Mouse (Mus musculus): ENCODE results near the gene E2f7. TPM values are rescaled to one million over a fixed set of nuclear protein-coding genes. Genes with fewer than 3 reads are reported as not detected.
A peak's percentile ranks its signal among the peaks of the same experiment; 100 is the strongest.

E2f7 gene
- polyA plus RNA-seq (2015; fragmentation: Nextera tagmentation; extraction: Ambion mirVana), result 31.8 and 34.1 TPM in 2 replicates

DNA sequence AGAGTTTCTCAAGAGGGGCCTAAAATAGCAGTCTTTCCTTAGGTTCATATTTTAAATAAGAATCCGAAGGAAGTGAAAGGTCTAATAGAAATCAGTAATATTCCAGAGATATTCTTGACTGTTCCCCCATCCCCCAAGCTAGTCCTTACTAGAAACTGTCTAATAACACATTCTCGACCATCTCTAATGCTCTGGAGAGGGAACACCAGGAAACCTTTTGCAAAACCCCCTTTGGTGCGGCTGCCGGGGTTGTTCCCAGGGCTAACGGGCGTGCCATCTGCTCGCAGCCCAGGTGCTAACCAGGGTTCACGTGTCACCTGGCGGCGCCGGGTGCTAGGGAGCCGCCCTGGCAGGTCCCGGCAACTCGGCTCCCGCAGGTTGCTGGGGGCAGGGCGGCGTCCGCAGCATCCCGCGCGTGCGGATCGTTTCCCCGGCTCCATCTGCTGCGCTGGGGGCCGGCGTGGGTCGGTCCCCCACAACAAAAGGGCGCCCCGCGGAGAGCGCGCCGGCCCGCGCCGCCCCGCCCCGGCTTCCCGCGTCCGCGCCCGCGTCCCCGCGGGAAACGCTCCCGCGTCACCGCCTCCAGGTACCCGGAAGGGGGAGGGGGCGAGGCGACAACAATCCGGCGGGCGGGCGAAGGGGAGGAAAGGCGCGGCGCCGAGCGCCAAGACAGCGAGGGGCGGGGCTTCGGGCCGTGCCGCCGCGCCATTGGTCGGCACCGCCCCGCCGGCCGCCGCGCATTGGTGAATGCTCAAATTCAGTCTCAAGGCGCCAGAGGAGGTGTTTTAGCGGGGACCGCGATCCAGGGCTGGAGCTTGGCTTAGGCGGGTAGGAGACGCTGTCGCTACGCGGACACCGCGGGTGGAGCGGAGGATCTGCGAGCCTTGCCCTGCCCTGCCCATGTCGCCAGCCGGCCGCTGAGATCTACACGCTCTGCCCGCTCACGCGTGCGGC, at the start of gene E2f7:
Gene E2f7, plus strand, starts transcription at position 754 of the 954 bp plus-strand sequence.
- peak; percentile 97 for ATAC-seq (ENCODE audit: low read depth)
- Histone ChIP-seq H3K4me2 (ENCODE audit: low read depth, low read length) (peak within 1 kb of the TSS; percentile 95), H3K4me3 (ENCODE audit: low read length) (peak within 1 kb of the TSS; percentile 95), H3K9me3 (ENCODE audit: control insufficient read depth, low read length) (no peaks in the 10 kb centered on the region), H3K4me1 (replicated peaks; ENCODE audit: control insufficient read depth, insufficient read depth, low read length) (peaks cover 23% of the 10 kb centered on the region), H3K36me3 (ENCODE audit: control insufficient read depth, insufficient read depth, low read length) (peaks cover 10% of the 10 kb centered on the region), H3K27ac (ENCODE audit: low read length) (peak within 1 kb of the TSS; percentile 90), H3K9ac (ENCODE audit: low read length) (peak within 1 kb of the TSS; percentile 95), H3K27me3 (ENCODE audit: control insufficient read depth, insufficient read depth, low read depth, low read length) (no peaks in the 10 kb centered on the region)
- WGBS, result under 1% methylated on average over 54 of the region's 98 CpGs

DNA sequence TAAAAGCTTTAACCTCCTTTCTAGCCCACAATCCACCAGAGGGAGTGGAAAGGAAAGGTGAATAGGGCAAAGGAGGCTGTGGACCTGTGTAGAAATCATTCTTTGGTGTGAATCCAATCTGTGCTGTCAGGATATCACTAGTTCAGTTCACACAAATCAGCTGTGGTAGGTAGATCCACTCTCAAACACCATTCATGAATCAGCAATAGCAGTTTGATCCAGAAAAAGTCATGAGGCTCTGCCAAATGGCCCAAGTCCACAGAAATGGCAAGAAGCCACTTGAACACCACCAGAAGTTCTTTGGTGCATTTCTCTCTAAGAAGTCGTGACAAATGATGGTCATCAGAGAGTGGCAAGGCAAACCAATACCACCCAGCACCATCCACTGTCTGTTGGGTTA, 44.0 kb upstream of the E2f7 start:
- Histone ChIP-seq H3K36me3 (ENCODE audit: control insufficient read depth, insufficient read depth, low read length) (no peaks in the 10 kb centered on the region), H3K9me3 (ENCODE audit: control insufficient read depth, low read length) (no peaks in the 10 kb centered on the region), H3K4me3 (ENCODE audit: low read length) (no peak overlapping the region), H3K4me2 (ENCODE audit: low read depth, low read length) (no peak overlapping the region), H3K4me1 (replicated peaks; ENCODE audit: control insufficient read depth, insufficient read depth, low read length) (no peaks in the 10 kb centered on the region), H3K9ac (ENCODE audit: low read length) (no peak overlapping the region), H3K27ac (ENCODE audit: low read length) (no peak overlapping the region), H3K27me3 (ENCODE audit: control insufficient read depth, insufficient read depth, low read depth, low read length) (no peaks in the 10 kb centered on the region)
- 75% methylated on average over 1 of the region's 1 CpGs for WGBS
- ATAC-seq (ENCODE audit: low read depth), result no peak

DNA sequence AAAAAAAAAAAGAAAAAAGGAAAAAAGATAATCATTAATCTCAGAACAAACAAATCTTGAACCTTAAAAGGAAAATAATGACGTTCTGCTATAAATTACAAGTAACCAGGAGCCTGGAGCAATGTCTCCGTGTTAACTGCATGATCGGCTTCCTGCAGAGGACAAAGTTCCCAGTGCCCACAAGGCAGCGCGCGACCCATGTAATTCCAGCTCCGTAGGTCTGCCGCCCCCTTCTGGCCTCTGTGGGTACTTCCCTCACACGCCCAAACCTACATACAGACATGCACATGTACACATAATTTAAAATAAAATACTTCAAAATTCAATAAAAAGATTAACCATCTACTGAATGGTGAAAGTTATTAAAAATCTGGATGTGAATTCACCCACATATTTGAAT, 39.6 kb upstream of the E2f7 start:
- WGBS, result 51% methylated on average over 9 of the region's 9 CpGs
- no peak overlapping the region for H3K4me3 ChIP-seq (ENCODE audit: low read length)
- H3K9ac ChIP-seq (ENCODE audit: low read length), result no peak overlapping the region
- ATAC-seq (ENCODE audit: low read depth), result no peak
- H3K9me3 ChIP-seq (ENCODE audit: control insufficient read depth, low read length), result no peaks in the 10 kb centered on the region
- no peaks in the 10 kb centered on the region for H3K36me3 ChIP-seq (ENCODE audit: control insufficient read depth, insufficient read depth, low read length)
- no peaks in the 10 kb centered on the region for H3K27me3 ChIP-seq (ENCODE audit: control insufficient read depth, insufficient read depth, low read depth, low read length)
- no peaks in the 10 kb centered on the region for H3K4me1 ChIP-seq (replicated peaks; ENCODE audit: control insufficient read depth, insufficient read depth, low read length)
- H3K4me2 ChIP-seq (ENCODE audit: low read depth, low read length), result no peak overlapping the region
- H3K27ac ChIP-seq (ENCODE audit: low read length), result no peak overlapping the region

DNA sequence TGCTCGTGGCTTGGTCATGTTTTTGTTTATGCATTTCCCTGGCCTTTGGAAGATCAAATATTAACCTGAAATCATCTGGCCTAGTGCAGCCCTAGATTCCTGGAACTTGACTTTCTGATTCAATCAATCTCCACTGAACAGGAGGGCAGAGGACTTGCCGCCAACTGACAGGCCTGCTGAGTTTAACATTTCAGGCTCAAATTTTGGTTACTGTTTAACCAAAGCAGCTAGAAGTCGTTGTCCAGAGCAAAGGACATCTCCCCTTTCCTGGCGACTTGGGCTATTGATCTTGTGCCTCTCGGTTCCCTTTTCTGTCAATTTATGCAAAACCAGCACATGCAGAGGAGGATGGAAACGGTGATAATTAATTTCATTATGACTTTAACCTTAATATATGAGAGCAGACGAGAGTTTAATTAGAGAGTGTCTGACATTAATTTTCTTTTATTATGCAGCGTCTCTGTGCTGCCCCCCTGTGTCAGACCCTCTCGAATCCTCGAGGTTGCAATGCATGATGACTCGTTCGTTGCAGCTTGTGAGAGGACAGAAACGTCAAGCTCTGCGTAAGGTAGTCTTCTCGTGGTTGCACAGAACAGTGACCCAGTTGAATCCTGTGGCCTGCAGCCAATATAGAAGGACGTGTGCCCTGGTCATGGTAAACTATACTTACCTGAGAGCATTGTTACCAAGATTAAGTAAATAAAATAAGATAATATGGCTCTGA, 37.7 kb upstream of the E2f7 start:
- H3K9ac ChIP-seq (ENCODE audit: low read length), result no peak overlapping the region
- H3K9me3 ChIP-seq (ENCODE audit: control insufficient read depth, low read length), result no peaks in the 10 kb centered on the region
- no peak overlapping the region for H3K4me3 ChIP-seq (ENCODE audit: low read length)
- H3K27ac ChIP-seq (ENCODE audit: low read length), result no peak overlapping the region
- H3K36me3 ChIP-seq (ENCODE audit: control insufficient read depth, insufficient read depth, low read length), result no peaks in the 10 kb centered on the region
- H3K4me1 ChIP-seq (replicated peaks; ENCODE audit: control insufficient read depth, insufficient read depth, low read length), result no peaks in the 10 kb centered on the region
- ATAC-seq (ENCODE audit: low read depth), result no peak
- H3K27me3 ChIP-seq (ENCODE audit: control insufficient read depth, insufficient read depth, low read depth, low read length), result no peaks in the 10 kb centered on the region
- H3K4me2 ChIP-seq (ENCODE audit: low read depth, low read length), result no peak overlapping the region
- 34% methylated on average over 16 of the region's 16 CpGs for WGBS

DNA sequence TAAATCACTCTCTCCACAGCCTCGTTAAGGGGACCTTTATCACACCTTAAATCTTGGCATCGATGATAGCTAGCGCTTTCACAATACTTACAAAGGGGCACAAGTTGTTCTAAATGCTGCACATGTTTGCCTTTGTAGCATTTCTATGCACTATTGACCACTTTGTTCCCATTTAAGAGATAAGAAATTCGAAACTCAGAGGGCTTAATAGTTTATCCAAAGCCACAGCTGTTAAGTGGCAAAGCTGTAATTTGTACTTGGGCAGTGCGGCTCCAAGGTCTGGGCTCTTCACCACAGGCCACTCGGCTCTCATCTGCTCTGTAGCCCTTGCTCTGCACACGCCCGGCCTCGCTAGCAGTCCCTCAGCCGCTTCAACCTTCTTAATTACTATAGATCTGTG, 28.4 kb upstream of the E2f7 start:
- Histone ChIP-seq H3K27ac (ENCODE audit: low read length) (no peak overlapping the region), H3K4me2 (ENCODE audit: low read depth, low read length) (no peak overlapping the region), H3K4me3 (ENCODE audit: low read length) (no peak overlapping the region), H3K9me3 (ENCODE audit: control insufficient read depth, low read length) (no peaks in the 10 kb centered on the region), H3K27me3 (ENCODE audit: control insufficient read depth, insufficient read depth, low read depth, low read length) (no peaks in the 10 kb centered on the region), H3K4me1 (replicated peaks; ENCODE audit: control insufficient read depth, insufficient read depth, low read length) (no peaks in the 10 kb centered on the region), H3K36me3 (ENCODE audit: control insufficient read depth, insufficient read depth, low read length) (no peaks in the 10 kb centered on the region), H3K9ac (ENCODE audit: low read length) (no peak overlapping the region)
- WGBS, result 60% methylated on average over 10 of the region's 10 CpGs
- ATAC-seq (ENCODE audit: low read depth), result no peak

DNA sequence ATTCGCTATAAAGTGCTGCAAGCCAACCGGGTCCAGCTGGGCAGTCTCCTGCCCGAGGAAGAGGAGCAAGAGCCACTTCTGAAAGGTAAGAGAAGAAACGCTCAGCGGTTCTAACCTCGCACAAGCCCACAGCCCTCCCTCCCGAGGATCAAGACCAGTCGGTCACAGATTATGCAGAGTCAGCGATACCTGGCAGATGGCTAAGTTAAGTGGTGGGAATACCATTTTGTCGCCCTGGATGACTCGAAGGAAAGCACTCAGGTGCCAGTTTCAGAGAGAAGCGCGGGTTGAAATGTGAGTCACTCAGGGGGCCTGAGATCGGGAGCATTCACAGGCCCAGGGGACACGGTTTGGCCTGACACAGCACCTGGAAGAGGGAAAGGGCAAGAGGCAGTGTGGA, 18.8 kb upstream of the E2f7 start:
- Histone ChIP-seq H3K9ac (ENCODE audit: low read length) (no peak overlapping the region), H3K27me3 (ENCODE audit: control insufficient read depth, insufficient read depth, low read depth, low read length) (no peaks in the 10 kb centered on the region), H3K4me1 (replicated peaks; ENCODE audit: control insufficient read depth, insufficient read depth, low read length) (no peaks in the 10 kb centered on the region), H3K4me3 (ENCODE audit: low read length) (no peak overlapping the region), H3K4me2 (ENCODE audit: low read depth, low read length) (no peak overlapping the region), H3K9me3 (ENCODE audit: control insufficient read depth, low read length) (no peaks in the 10 kb centered on the region), H3K36me3 (ENCODE audit: control insufficient read depth, insufficient read depth, low read length) (no peaks in the 10 kb centered on the region), H3K27ac (ENCODE audit: low read length) (no peak overlapping the region)
- ATAC-seq (ENCODE audit: low read depth), result no peak
- WGBS, result 75% methylated on average over 15 of the region's 15 CpGs

DNA sequence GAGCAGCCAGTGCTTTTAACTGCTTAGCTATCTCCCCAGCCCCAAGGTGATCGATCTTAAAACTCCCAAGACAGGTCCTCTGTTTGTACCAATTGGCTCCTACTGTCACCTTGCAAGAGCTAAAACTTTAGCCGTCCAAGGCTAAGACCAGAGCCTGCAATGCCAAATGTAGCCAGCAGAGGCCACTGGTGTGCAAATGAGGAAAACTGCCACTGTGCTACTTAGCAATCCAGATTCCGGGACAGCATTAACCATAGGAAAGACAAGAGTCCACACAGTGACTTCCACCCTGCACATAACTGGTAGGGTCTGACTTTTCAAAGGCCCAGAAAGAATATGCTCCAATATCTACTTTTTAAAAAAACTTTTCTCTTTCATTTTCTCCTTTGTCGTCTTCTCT, 17.4 kb upstream of the E2f7 start:
- no peaks in the 10 kb centered on the region for H3K9me3 ChIP-seq (ENCODE audit: control insufficient read depth, low read length)
- WGBS, result 45% methylated on average over 4 of the region's 4 CpGs
- no peak overlapping the region for H3K4me3 ChIP-seq (ENCODE audit: low read length)
- H3K9ac ChIP-seq (ENCODE audit: low read length), result no peak overlapping the region
- H3K4me2 ChIP-seq (ENCODE audit: low read depth, low read length), result no peak overlapping the region
- H3K27me3 ChIP-seq (ENCODE audit: control insufficient read depth, insufficient read depth, low read depth, low read length), result no peaks in the 10 kb centered on the region
- no peak; the same call in 1 of the 2 replicates for ATAC-seq (ENCODE audit: low read depth)
- no peak overlapping the region for H3K27ac ChIP-seq (ENCODE audit: low read length)
- H3K4me1 ChIP-seq (replicated peaks; ENCODE audit: control insufficient read depth, insufficient read depth, low read length), result no peaks in the 10 kb centered on the region
- no peaks in the 10 kb centered on the region for H3K36me3 ChIP-seq (ENCODE audit: control insufficient read depth, insufficient read depth, low read length)

DNA sequence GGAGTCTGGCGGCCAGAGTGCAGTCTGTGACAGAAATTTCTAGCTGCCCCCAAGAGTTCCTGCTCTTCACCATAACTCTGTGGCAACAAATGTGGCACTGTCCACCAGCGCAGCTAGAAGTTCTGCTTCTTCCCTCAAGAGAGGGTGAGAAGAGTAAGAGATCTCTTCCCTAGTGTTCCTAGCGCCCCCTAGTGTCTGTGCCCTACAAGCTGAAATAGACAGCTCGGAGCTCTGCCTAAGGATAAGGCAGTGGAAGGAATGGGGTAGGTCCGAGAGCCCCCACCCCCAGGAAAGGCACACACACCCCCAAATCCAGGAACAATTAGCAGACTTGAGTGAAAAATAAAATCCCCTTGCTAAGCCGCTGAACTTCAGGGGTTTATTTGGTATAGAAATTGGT, 11.9 kb upstream of the E2f7 start:
- H3K36me3 ChIP-seq (ENCODE audit: control insufficient read depth, insufficient read depth, low read length), result no peaks in the 10 kb centered on the region
- H3K9ac ChIP-seq (ENCODE audit: low read length), result no peak overlapping the region
- H3K4me1 ChIP-seq (replicated peaks; ENCODE audit: control insufficient read depth, insufficient read depth, low read length), result no peaks in the 10 kb centered on the region
- no peak overlapping the region for H3K4me3 ChIP-seq (ENCODE audit: low read length)
- H3K9me3 ChIP-seq (ENCODE audit: control insufficient read depth, low read length), result no peaks in the 10 kb centered on the region
- WGBS, result 20% methylated on average over 6 of the region's 6 CpGs
- no peak overlapping the region for H3K4me2 ChIP-seq (ENCODE audit: low read depth, low read length)
- ATAC-seq (ENCODE audit: low read depth), result peak; percentile 59
- no peaks in the 10 kb centered on the region for H3K27me3 ChIP-seq (ENCODE audit: control insufficient read depth, insufficient read depth, low read depth, low read length)
- H3K27ac ChIP-seq (ENCODE audit: low read length), result no peak overlapping the region

DNA sequence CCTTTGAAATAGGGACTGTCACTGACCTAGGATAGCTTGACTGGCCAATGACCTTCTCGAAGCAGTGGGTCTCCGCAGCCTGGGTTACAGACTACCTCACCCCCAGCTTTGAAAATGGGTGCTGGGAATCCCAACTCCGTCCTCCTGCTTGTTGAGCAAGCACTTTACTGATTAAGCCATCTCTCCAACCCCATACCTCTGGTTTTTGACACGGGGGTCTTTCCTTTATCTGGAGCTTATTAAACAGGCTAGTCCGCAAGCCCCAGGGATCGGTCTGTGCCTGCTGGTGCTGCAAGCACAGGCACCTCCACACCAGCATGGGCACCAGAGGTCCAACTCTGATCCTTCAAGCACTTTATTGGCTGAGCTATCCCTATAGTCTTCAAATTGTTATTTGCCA, 1.5 kb upstream of the E2f7 start:
- Histone ChIP-seq H3K4me3 (ENCODE audit: low read length) (peak overlapping the region; percentile 22), H3K4me1 (replicated peaks; ENCODE audit: control insufficient read depth, insufficient read depth, low read length) (peaks cover 21% of the 10 kb centered on the region), H3K27ac (ENCODE audit: low read length) (no peak overlapping the region; the same call in 1 of the 2 replicates), H3K27me3 (ENCODE audit: control insufficient read depth, insufficient read depth, low read depth, low read length) (no peaks in the 10 kb centered on the region), H3K9me3 (ENCODE audit: control insufficient read depth, low read length) (no peaks in the 10 kb centered on the region), H3K9ac (ENCODE audit: low read length) (no peak overlapping the region), H3K4me2 (ENCODE audit: low read depth, low read length) (peak overlapping the region; percentile 95), H3K36me3 (ENCODE audit: control insufficient read depth, insufficient read depth, low read length) (peaks cover 2% of the 10 kb centered on the region)
- 38% methylated on average over 6 of the region's 6 CpGs for WGBS
- ATAC-seq (ENCODE audit: low read depth), result no peak
